Comparison of ENCODE assay signal across 8 mouse cellular contexts in genomic region chr9:67105867-67106266, GRCm38 (mm10). TPM values are rescaled to one million over a fixed set of nuclear protein-coding genes. Genes with fewer than 3 reads are reported as not detected.
DNase-seq lines count a peak whose midpoint lies in the region; ATAC-seq lines count a peak whose summit lies in the region.

No protein-coding gene starts in this region.

- intact Hi-C loops in heart, postnatal 14 days (cut with DNase I): no loop called here

- no peak overlapping the region for H3K4me3 ChIP-seq in stomach, embryonic 16.5 days (replicated peaks; ENCODE audit: low read length)

- no peak overlapping the region for H3K27ac ChIP-seq in stomach, embryonic 16.5 days (ENCODE audit: low read length)

- no peaks in the 10 kb centered on the region for H3K36me3 ChIP-seq in stomach, embryonic 16.5 days (ENCODE audit: control insufficient read depth, insufficient read depth, low read length)

- H3K4me1 ChIP-seq in stomach, embryonic 16.5 days (ENCODE audit: control insufficient read depth, insufficient read depth, low read length): peaks cover 15% of the 10 kb centered on the region

- no peak overlapping the region for H3K9ac ChIP-seq in stomach, embryonic 16.5 days (ENCODE audit: low read length)

- H3K27me3 ChIP-seq in stomach, embryonic 16.5 days (ENCODE audit: control insufficient read depth, insufficient read depth, low read length): no peaks in the 10 kb centered on the region

- DNase-seq in cerebellum, postnatal 14 days: peak; percentile 18 to 42
- no peak for DNase-seq in cerebellum, adult 8-10 months
- DNase-seq in right cerebral cortex, postnatal 4 days: peak; percentile 11
- DNase-seq in right cerebral cortex, postnatal 25 days: no peak
- peak; percentile 52 to 55 for DNase-seq in heart, postnatal 14 days
- DNase-seq in layer of hippocampus, postnatal 10 days (ENCODE audit: low spot score in 2 of 2): no peak
- no peak for DNase-seq in layer of hippocampus, adult 9-10 months (ENCODE audit: low spot score)

- H3K9me3 ChIP-seq in stomach, embryonic 16.5 days (replicated peaks; ENCODE audit: control insufficient read depth, low read length): no peaks in the 10 kb centered on the region

- H3K4me2 ChIP-seq in stomach, embryonic 16.5 days (ENCODE audit: low read depth, low read length): no peak overlapping the region

- 20% methylated on average over 9 of the region's 9 CpGs for WGBS in stomach, embryonic 16.5 days

- 0 out of 2 replicates have a peak, but pooled peaks have one; percentile 32 for ATAC-seq in stomach, embryonic 16.5 days (ENCODE audit: insufficient read depth, low FRiP score)

RNA-seq across cellular contexts. Expression of gene Tpm1, which starts 56.7 kb away (rescaled TPM):
- over 10,000 TPM; 11,169 to 11,475 TPM for total RNA-seq in heart, postnatal 14 days (2021)
- polyA plus RNA-seq in stomach, embryonic 16.5 days (2015; fragmentation: Nextera tagmentation; extraction: Ambion mirVana): 1,286 and 1,473 TPM in 2 replicates
- total RNA-seq in layer of hippocampus, postnatal 10 days (2021): 100 to 1,000 TPM; 195 to 211 TPM

Comparison
In these comparisons a context has a peak if more than half of its experiments do, and no peak if none do; other contexts are left out.
1. DNase-seq: peak in cerebellum, postnatal 14 days (2 of 2), right cerebral cortex, postnatal 4 days (single experiment) and heart, postnatal 14 days (2 of 2); none in cerebellum, adult 8-10 months (single experiment), right cerebral cortex, postnatal 25 days (single experiment), layer of hippocampus, postnatal 10 days (0 of 2) and layer of hippocampus, adult 9-10 months (single experiment).
2. RNA of gene Tpm1, which starts 56.7 kb away (total RNA-seq): 11,169 to 11,475 TPM in heart, postnatal 14 days; 195 to 211 TPM in layer of hippocampus, postnatal 10 days; every median in the first group is over 10 times any median in the second.